Mouse (Mus musculus) small intestine, adult 2 months (tissue): ENCODE results near the gene Olfr16.

Experiments used
- CTCF ChIP-seq: fragments of 200-500 bp; IDR thresholded peaks from 2 replicates; pipeline ENCODE4 v1.5.1; 2012; ENCODE audit warnings: low read depth, mild to moderate bottlenecking, control low read depth, inconsistent platforms, low read length, moderate library complexity, mixed read lengths; ENCODE audit not compliant: insufficient replicate concordance, insufficient read length; ENCODE audit errors: extremely low read depth
- POLR2A ChIP-seq: fragments of 200-500 bp; IDR thresholded peaks from 2 replicates; pipeline ENCODE4 v1.6.1; 2012; ENCODE audit warnings: low read depth, mild to moderate bottlenecking, control low read depth, inconsistent platforms, low read length, moderate library complexity

DNA sequence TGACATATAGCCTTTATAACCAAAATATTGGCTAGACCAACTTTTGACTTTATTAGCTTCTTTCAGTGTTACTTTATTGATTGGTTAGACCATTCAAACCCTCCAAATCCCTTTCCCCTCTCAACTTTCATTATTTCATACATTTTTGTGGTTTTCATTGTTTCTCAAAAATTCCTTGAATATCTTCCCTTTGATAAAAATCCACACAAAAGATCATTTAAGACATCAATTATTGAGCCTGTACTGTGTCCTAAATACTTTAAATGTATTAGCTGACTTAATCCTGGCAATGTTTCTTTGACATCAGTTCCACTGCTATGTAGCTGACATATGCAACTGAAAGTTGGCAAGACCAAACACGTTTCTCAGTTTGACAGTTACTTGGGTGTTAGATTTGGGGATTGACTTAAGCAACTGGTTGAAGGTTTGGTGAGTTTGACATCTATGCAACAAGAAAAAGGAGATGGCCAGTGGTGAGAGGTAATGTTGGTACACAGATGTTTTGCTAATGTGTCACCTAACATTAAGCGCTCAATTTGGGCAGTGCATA, 1.0 kb downstream of the Olfr16 start:
- no peak for TF ChIP-seq POLR2A
- TF ChIP-seq CTCF, result no peak
